Mouse (Mus musculus): ENCODE data around the gene Meis3. TPM values are rescaled to one million over a fixed set of nuclear protein-coding genes. Genes with fewer than 3 reads are reported as not detected.

Meis3 gene
- polyA plus RNA-seq, 1 experiment from 2014 or later, result 96.6 TPM

- peak overlapping the region; percentile 79 for H3K27ac ChIP-seq (ENCODE audit: low read depth, low read length)
- H3K4me1 ChIP-seq (ENCODE audit: control insufficient read depth, insufficient read depth, low read depth, low read length), result peaks cover 35% of the 10 kb centered on the region
- H3K9me3 ChIP-seq (ENCODE audit: control insufficient read depth, low read length), result no peaks in the 10 kb centered on the region; the same call in 1 of the 2 replicates
- no peaks in the 10 kb centered on the region for H3K27me3 ChIP-seq (replicated peaks; ENCODE audit: control insufficient read depth, insufficient read depth, low read length)
- H3K36me3 ChIP-seq (ENCODE audit: control insufficient read depth, insufficient read depth, low read length), result peaks cover 18% of the 10 kb centered on the region
- H3K4me2 ChIP-seq (ENCODE audit: low read length), result peak overlapping the region; percentile 61
- peak; percentile 40 for ATAC-seq
- WGBS, result 3% methylated on average over 10 of the region's 10 CpGs
- H3K4me3 ChIP-seq (ENCODE audit: low read length), result peak overlapping the region; percentile 74
- H3K9ac ChIP-seq (ENCODE audit: low read depth, low read length), result peak overlapping the region; percentile 86
Measured at GRCm38 (mm10) chr7:16175542-16175931, 647 bp downstream of the Meis3 start.

GRCm38 (mm10) chr7:16178114-16178513, 3.2 kb downstream of the Meis3 start:
- peaks cover 25% of the 10 kb centered on the region for H3K4me1 ChIP-seq (ENCODE audit: control insufficient read depth, insufficient read depth, low read depth, low read length)
- H3K4me2 ChIP-seq (ENCODE audit: low read length), result no peak overlapping the region
- H3K27me3 ChIP-seq (replicated peaks; ENCODE audit: control insufficient read depth, insufficient read depth, low read length), result no peaks in the 10 kb centered on the region
- H3K36me3 ChIP-seq (ENCODE audit: control insufficient read depth, insufficient read depth, low read length), result peaks cover 18% of the 10 kb centered on the region
- WGBS, result 72% methylated on average over 4 of the region's 4 CpGs
- no peak for ATAC-seq
- no peaks in the 10 kb centered on the region; the same call in 1 of the 2 replicates for H3K9me3 ChIP-seq (ENCODE audit: control insufficient read depth, low read length)
- no peak overlapping the region for H3K4me3 ChIP-seq (ENCODE audit: low read length)
- H3K27ac ChIP-seq (ENCODE audit: low read depth, low read length), result no peak overlapping the region
- no peak overlapping the region for H3K9ac ChIP-seq (ENCODE audit: low read depth, low read length)

- 31% methylated on average over 8 of the region's 8 CpGs for WGBS
- peaks cover 35% of the 10 kb centered on the region for H3K36me3 ChIP-seq (ENCODE audit: control insufficient read depth, insufficient read depth, low read length)
Measured at GRCm38 (mm10) chr7:16183663-16184062, 8.8 kb downstream of the Meis3 start.

GRCm38 (mm10) chr7:16187494-16187893, 12.6 kb downstream of the Meis3 start:
- no peaks in the 10 kb centered on the region for H3K27me3 ChIP-seq (replicated peaks; ENCODE audit: control insufficient read depth, insufficient read depth, low read length)
- peaks cover 23% of the 10 kb centered on the region for H3K36me3 ChIP-seq (ENCODE audit: control insufficient read depth, insufficient read depth, low read length)
- peaks cover 3% of the 10 kb centered on the region; the same call in 1 of the 2 replicates for H3K4me1 ChIP-seq (ENCODE audit: control insufficient read depth, insufficient read depth, low read depth, low read length)
- no peak overlapping the region for H3K27ac ChIP-seq (ENCODE audit: low read depth, low read length)
- WGBS, result 80% methylated on average over 8 of the region's 8 CpGs
- H3K4me3 ChIP-seq (ENCODE audit: low read length), result no peak overlapping the region
- no peak overlapping the region for H3K4me2 ChIP-seq (ENCODE audit: low read length)
- no peak overlapping the region for H3K9ac ChIP-seq (ENCODE audit: low read depth, low read length)
- no peaks in the 10 kb centered on the region for H3K9me3 ChIP-seq (ENCODE audit: control insufficient read depth, low read length)
- ATAC-seq, result no peak

More at GRCm38 (mm10) chr7:16183663-16184062, 8.8 kb downstream of the Meis3 start:
- Histone ChIP-seq H3K9ac (ENCODE audit: low read depth, low read length) (no peak overlapping the region), H3K4me1 (ENCODE audit: control insufficient read depth, insufficient read depth, low read depth, low read length) (no peaks in the 10 kb centered on the region), H3K4me3 (ENCODE audit: low read length) (no peak overlapping the region), H3K27me3 (replicated peaks; ENCODE audit: control insufficient read depth, insufficient read depth, low read length) (no peaks in the 10 kb centered on the region), H3K27ac (ENCODE audit: low read depth, low read length) (no peak overlapping the region), H3K4me2 (ENCODE audit: low read length) (no peak overlapping the region), H3K9me3 (ENCODE audit: control insufficient read depth, low read length) (no peaks in the 10 kb centered on the region; the same call in 1 of the 2 replicates)
- ATAC-seq, result no peak

DNA sequence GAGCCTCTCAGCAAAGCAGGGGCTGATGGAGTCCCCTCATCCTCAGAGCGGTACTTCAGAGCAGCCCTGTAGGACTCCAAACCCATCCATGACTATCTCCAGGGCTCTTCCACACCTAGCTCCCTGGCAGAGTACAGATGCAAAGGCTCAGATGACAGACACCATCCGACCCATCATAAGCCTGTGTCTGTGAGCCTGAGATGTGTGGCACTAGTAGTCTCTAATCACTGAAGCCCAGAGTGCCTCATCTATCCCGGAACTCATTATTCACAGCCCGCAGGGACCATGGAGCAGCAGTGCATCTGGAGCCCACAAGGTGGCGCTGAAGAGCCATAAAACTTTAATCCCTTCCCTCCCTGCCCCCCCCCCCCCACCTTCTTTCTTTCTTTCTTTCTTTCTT, 17.4 kb downstream of the Meis3 start:
- ATAC-seq, result peak; percentile 66
- Histone ChIP-seq H3K27ac (ENCODE audit: low read depth, low read length) (no peak overlapping the region), H3K4me3 (ENCODE audit: low read length) (no peak overlapping the region), H3K4me2 (ENCODE audit: low read length) (no peak overlapping the region), H3K9ac (ENCODE audit: low read depth, low read length) (no peak overlapping the region), H3K9me3 (ENCODE audit: control insufficient read depth, low read length) (no peaks in the 10 kb centered on the region), H3K27me3 (replicated peaks; ENCODE audit: control insufficient read depth, insufficient read depth, low read length) (no peaks in the 10 kb centered on the region), H3K36me3 (ENCODE audit: control insufficient read depth, insufficient read depth, low read length) (peaks cover 3% of the 10 kb centered on the region; the same call in 1 of the 2 replicates), H3K4me1 (ENCODE audit: control insufficient read depth, insufficient read depth, low read depth, low read length) (peaks cover 3% of the 10 kb centered on the region; the same call in 1 of the 2 replicates)
- 19% methylated on average over 5 of the region's 5 CpGs for WGBS

GRCm38 (mm10) chr7:16193702-16194101, 18.8 kb downstream of the Meis3 start:
- Histone ChIP-seq H3K9me3 (ENCODE audit: control insufficient read depth, low read length) (no peaks in the 10 kb centered on the region), H3K4me3 (ENCODE audit: low read length) (no peak overlapping the region), H3K4me1 (ENCODE audit: control insufficient read depth, insufficient read depth, low read depth, low read length) (peaks cover 3% of the 10 kb centered on the region; the same call in 1 of the 2 replicates), H3K36me3 (ENCODE audit: control insufficient read depth, insufficient read depth, low read length) (peaks cover 11% of the 10 kb centered on the region; the same call in 1 of the 2 replicates), H3K27ac (ENCODE audit: low read depth, low read length) (no peak overlapping the region), H3K9ac (ENCODE audit: low read depth, low read length) (no peak overlapping the region), H3K4me2 (ENCODE audit: low read length) (no peak overlapping the region), H3K27me3 (replicated peaks; ENCODE audit: control insufficient read depth, insufficient read depth, low read length) (no peaks in the 10 kb centered on the region)
- ATAC-seq, result no peak
- WGBS, result 61% methylated on average over 3 of the region's 3 CpGs

GRCm38 (mm10) chr7:16196616-16197015, 21.7 kb downstream of the Meis3 start:
- H3K36me3 ChIP-seq (ENCODE audit: control insufficient read depth, insufficient read depth, low read length), result peaks cover 14% of the 10 kb centered on the region; the same call in 1 of the 2 replicates
- WGBS, result 66% methylated on average over 6 of the region's 6 CpGs
- no peak for ATAC-seq

DNA sequence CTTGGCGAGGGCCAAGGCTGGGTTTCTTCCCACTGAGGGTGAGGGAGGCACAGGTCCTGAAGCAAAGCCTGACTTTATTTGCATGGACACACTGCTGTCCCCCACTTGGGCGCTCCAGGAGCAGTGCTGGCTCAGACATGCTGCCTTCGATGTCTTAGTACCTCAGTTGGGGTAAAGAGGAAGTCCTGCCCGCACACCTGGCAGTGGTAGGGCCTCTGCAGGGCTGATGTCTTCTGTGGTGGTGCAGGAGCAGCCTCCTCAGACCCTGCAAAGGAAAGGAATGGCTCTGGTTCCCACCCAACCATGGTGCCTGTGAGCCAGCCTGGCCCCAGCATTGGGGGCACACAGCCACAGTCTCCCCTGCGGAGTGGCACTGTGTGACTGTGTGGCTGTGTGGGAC, 22.3 kb downstream of the Meis3 start:
- no peak for ATAC-seq
- no peaks in the 10 kb centered on the region for H3K9me3 ChIP-seq (ENCODE audit: control insufficient read depth, low read length)
- H3K36me3 ChIP-seq (ENCODE audit: control insufficient read depth, insufficient read depth, low read length), result peaks cover 16% of the 10 kb centered on the region; the same call in 1 of the 2 replicates
- no peaks in the 10 kb centered on the region for H3K27me3 ChIP-seq (replicated peaks; ENCODE audit: control insufficient read depth, insufficient read depth, low read length)
- H3K4me3 ChIP-seq (ENCODE audit: low read length), result no peak overlapping the region
- H3K4me1 ChIP-seq (ENCODE audit: control insufficient read depth, insufficient read depth, low read depth, low read length), result peaks cover 2% of the 10 kb centered on the region; the same call in 1 of the 2 replicates
- 85% methylated on average over 5 of the region's 5 CpGs for WGBS
- no peak overlapping the region for H3K4me2 ChIP-seq (ENCODE audit: low read length)
- no peak overlapping the region for H3K27ac ChIP-seq (ENCODE audit: low read depth, low read length)
- H3K9ac ChIP-seq (ENCODE audit: low read depth, low read length), result no peak overlapping the region

More at GRCm38 (mm10) chr7:16196616-16197015, 21.7 kb downstream of the Meis3 start:
- H3K9ac ChIP-seq (ENCODE audit: low read depth, low read length), result no peak overlapping the region
- no peak overlapping the region for H3K4me2 ChIP-seq (ENCODE audit: low read length)
- H3K27me3 ChIP-seq (replicated peaks; ENCODE audit: control insufficient read depth, insufficient read depth, low read length), result no peaks in the 10 kb centered on the region
- no peaks in the 10 kb centered on the region for H3K9me3 ChIP-seq (ENCODE audit: control insufficient read depth, low read length)
- H3K4me1 ChIP-seq (ENCODE audit: control insufficient read depth, insufficient read depth, low read depth, low read length), result peaks cover 3% of the 10 kb centered on the region; the same call in 1 of the 2 replicates
- H3K4me3 ChIP-seq (ENCODE audit: low read length), result no peak overlapping the region
- H3K27ac ChIP-seq (ENCODE audit: low read depth, low read length), result no peak overlapping the region

GRCm38 (mm10) chr7:16198540-16198939, 23.6 kb downstream of the Meis3 start:
- Histone ChIP-seq H3K27me3 (replicated peaks; ENCODE audit: control insufficient read depth, insufficient read depth, low read length) (no peaks in the 10 kb centered on the region), H3K9me3 (ENCODE audit: control insufficient read depth, low read length) (no peaks in the 10 kb centered on the region), H3K27ac (ENCODE audit: low read depth, low read length) (no peak overlapping the region), H3K4me1 (ENCODE audit: control insufficient read depth, insufficient read depth, low read depth, low read length) (no peaks in the 10 kb centered on the region), H3K9ac (ENCODE audit: low read depth, low read length) (no peak overlapping the region), H3K4me2 (ENCODE audit: low read length) (no peak overlapping the region), H3K4me3 (ENCODE audit: low read length) (no peak overlapping the region), H3K36me3 (ENCODE audit: control insufficient read depth, insufficient read depth, low read length) (peaks cover 18% of the 10 kb centered on the region; the same call in 1 of the 2 replicates)
- ATAC-seq, result no peak
- 90% methylated on average over 11 of the region's 11 CpGs for WGBS

All from hindbrain, embryonic 16.5 days (tissue).